Mouse (Mus musculus) midbrain, embryonic 14.5 days (tissue): Measurements from ENCODE around the gene Zcchc14. TPM values are rescaled to one million over a fixed set of nuclear protein-coding genes. Genes with fewer than 3 reads are reported as not detected.

ENCODE experiments used
- ATAC-seq: fragments of 200-750 bp; cut with Nextera tagmentation; 2 replicates; pipeline ENCODE4 v1.8.0; 2017; ENCODE audit warnings: moderate number of reproducible peaks, moderate library complexity; ENCODE audit not compliant: low FRiP score, low TSS enrichment
- DNase-seq: peaks from one replicate; pipeline ENCODE4 v3.0.0-alpha.2; 2015
- H3K27ac ChIP-seq: fragments of 300-500 bp; sonication (generic); replicated peaks from 2 replicates; pipeline ENCODE4 v1.5.1; 2014; ENCODE audit warnings: mild to moderate bottlenecking, low read depth, low read length, moderate library complexity
- H3K27me3 ChIP-seq: fragments of 300-500 bp; sonication (generic); 2 replicates; pipeline ENCODE4 v1.6.1; 2014; ENCODE audit warnings: low read length, control low read depth, mixed read lengths; ENCODE audit not compliant: control insufficient read depth, insufficient read depth
- H3K36me3 ChIP-seq: fragments of 300-500 bp; sonication (generic); 2 replicates; pipeline ENCODE4 v1.6.1; 2014; ENCODE audit warnings: low read length, control low read depth; ENCODE audit not compliant: control insufficient read depth, insufficient read depth
- H3K4me1 ChIP-seq: fragments of 300-500 bp; sonication (generic); 2 replicates; pipeline ENCODE4 v1.6.1; 2014; ENCODE audit warnings: mild to moderate bottlenecking, antibody characterized with exemption, low read length, control low read depth; ENCODE audit not compliant: control insufficient read depth, insufficient read depth
- H3K4me2 ChIP-seq: fragments of 300-500 bp; sonication (generic); 2 replicates; pipeline ENCODE4 v1.6.1; 2014; ENCODE audit warnings: mild to moderate bottlenecking, low read length, moderate library complexity
- H3K4me3 ChIP-seq: fragments of 300-500 bp; sonication (generic); replicated peaks from 2 replicates; pipeline ENCODE4 v1.5.1; 2014; ENCODE audit warnings: low read depth, low read length
- H3K9ac ChIP-seq: fragments of 300-500 bp; sonication (generic); replicated peaks from 2 replicates; pipeline ENCODE4 v1.6.1; 2014; ENCODE audit warnings: mild to moderate bottlenecking, low read length, moderate library complexity
- H3K9me3 ChIP-seq: fragments of 300-500 bp; sonication (generic); 2 replicates; pipeline ENCODE4 v1.6.1; 2016; ENCODE audit warnings: low read length, control low read depth, mixed read lengths; ENCODE audit not compliant: control insufficient read depth
- WGBS: fragments of 180-500 bp; shearing (Covaris S2); extraction: QIAGEN DNeasy Blood & Tissue Kit; methylation state at CpG from one replicate; pipeline ENCODE4 v1.1.7; 2014; 5-methylcytosine and 5-hydroxymethylcytosine counted together
- polyA plus RNA-seq: library from polyadenylated mRNA; unstranded; fragments of >200 nt; fragmentation: Nextera tagmentation; extraction: Ambion mirVana; gene quantifications from 2 replicates; pipeline ENCODE4 v1.2.1, GENCODE M21; 2014

Gene Zcchc14
- polyA plus RNA-seq, 1 experiment from 2014 or later: 43.4 TPM

- no peaks in the 10 kb centered on the region for H3K27me3 ChIP-seq
- peaks cover 20% of the 10 kb centered on the region for H3K36me3 ChIP-seq
- peak within 1 kb of the TSS; percentile 78 for H3K27ac ChIP-seq
- H3K4me3 ChIP-seq: peak within 1 kb of the TSS; percentile 92
- H3K9ac ChIP-seq: peak within 1 kb of the TSS; percentile 88
- ATAC-seq (peak; percentile 86), DNase-seq (peak; percentile 99)
- H3K4me1 ChIP-seq: peaks cover 27% of the 10 kb centered on the region
- peak within 1 kb of the TSS; percentile 93 for H3K4me2 ChIP-seq
- no peaks in the 10 kb centered on the region for H3K9me3 ChIP-seq
- under 1% methylated on average over 94 of the region's 94 CpGs for WGBS
Measured at GRCm38 (mm10) chr8:121590203-121591177, 62.2 kb downstream of the Zcchc14 start, which contains the start of gene Map1lc3b. Gene Map1lc3b, plus strand, starts transcription at chr8:121590361.

GRCm38 (mm10) chr8:121589205-121589726 lies 63.4 kb downstream of the Zcchc14 start:
- ATAC-seq: no peak
- no peaks in the 10 kb centered on the region for H3K9me3 ChIP-seq
- H3K9ac ChIP-seq: no peak overlapping the region
- DNase-seq: no peak
- WGBS: 38% methylated on average over 2 of the region's 2 CpGs
- H3K36me3 ChIP-seq: peaks cover 9% of the 10 kb centered on the region
- no peak overlapping the region for H3K27ac ChIP-seq
- peaks cover 27% of the 10 kb centered on the region for H3K4me1 ChIP-seq
- no peak overlapping the region for H3K4me3 ChIP-seq
- no peaks in the 10 kb centered on the region for H3K27me3 ChIP-seq
- H3K4me2 ChIP-seq: no peak overlapping the region; the same call in 1 of the 2 replicates

- WGBS: 92% methylated on average over 4 of the region's 4 CpGs
- ATAC-seq (no peak), DNase-seq (no peak)
- Histone ChIP-seq H3K9ac (no peak overlapping the region), H3K4me3 (no peak overlapping the region), H3K36me3 (peaks cover 4% of the 10 kb centered on the region), H3K4me2 (no peak overlapping the region), H3K27ac (no peak overlapping the region), H3K27me3 (no peaks in the 10 kb centered on the region), H3K4me1 (peaks cover 27% of the 10 kb centered on the region), H3K9me3 (no peaks in the 10 kb centered on the region)
Measured at GRCm38 (mm10) chr8:121588750-121589149, 64.0 kb downstream of the Zcchc14 start.

GRCm38 (mm10) chr8:121585159-121585825 lies 67.4 kb downstream of the Zcchc14 start:
- H3K9ac ChIP-seq: peak overlapping the region; percentile 57
- H3K4me3 ChIP-seq: peak overlapping the region; percentile 58
- no peaks in the 10 kb centered on the region for H3K36me3 ChIP-seq
- H3K27ac ChIP-seq: 0 out of 2 replicates have a peak overlapping the region, but pooled peaks have one; percentile 60
- no peaks in the 10 kb centered on the region for H3K9me3 ChIP-seq
- 1% methylated on average over 47 of the region's 47 CpGs for WGBS
- ATAC-seq: peak; percentile 95
- H3K27me3 ChIP-seq: no peaks in the 10 kb centered on the region
- peak; percentile 99 for DNase-seq
- 0 out of 2 replicates have a peak, but pooled peaks cover 7% of the 10 kb centered on the region for H3K4me1 ChIP-seq
- H3K4me2 ChIP-seq: peak overlapping the region; percentile 66

GRCm38 (mm10) chr8:121584730-121585129 lies 68.0 kb downstream of the Zcchc14 start:
- H3K27me3 ChIP-seq: no peaks in the 10 kb centered on the region
- WGBS: 41% methylated on average over 13 of the region's 13 CpGs
- 0 out of 2 replicates have a peak, but pooled peaks cover 5% of the 10 kb centered on the region for H3K4me1 ChIP-seq
- H3K9ac ChIP-seq: peak overlapping the region; percentile 57; the same call in 1 of the 2 replicates
- no peak for DNase-seq
- ATAC-seq: no peak
- no peaks in the 10 kb centered on the region for H3K9me3 ChIP-seq
- H3K4me2 ChIP-seq: peak overlapping the region; percentile 66
- H3K27ac ChIP-seq: no peak overlapping the region
- H3K36me3 ChIP-seq: no peaks in the 10 kb centered on the region
- peak overlapping the region; percentile 58 for H3K4me3 ChIP-seq

GRCm38 (mm10) chr8:121583653-121584052 lies 69.0 kb downstream of the Zcchc14 start:
- WGBS: 68% methylated on average over 8 of the region's 8 CpGs
- H3K9me3 ChIP-seq: no peaks in the 10 kb centered on the region
- ATAC-seq (no peak), DNase-seq (no peak)
- no peak overlapping the region for H3K4me2 ChIP-seq
- H3K36me3 ChIP-seq: no peaks in the 10 kb centered on the region
- 0 out of 2 replicates have a peak, but pooled peaks cover 3% of the 10 kb centered on the region for H3K4me1 ChIP-seq
- H3K9ac ChIP-seq: no peak overlapping the region
- no peak overlapping the region for H3K27ac ChIP-seq
- no peaks in the 10 kb centered on the region for H3K27me3 ChIP-seq
- no peak overlapping the region for H3K4me3 ChIP-seq

- H3K9ac ChIP-seq: no peak overlapping the region
- H3K4me1 ChIP-seq: peaks cover 17% of the 10 kb centered on the region
- H3K4me2 ChIP-seq: no peak overlapping the region
- no peaks in the 10 kb centered on the region for H3K27me3 ChIP-seq
- DNase-seq: peak; percentile 20
- H3K36me3 ChIP-seq: no peaks in the 10 kb centered on the region
- H3K27ac ChIP-seq: no peak overlapping the region
- H3K9me3 ChIP-seq: no peaks in the 10 kb centered on the region
- no peak overlapping the region for H3K4me3 ChIP-seq
- ATAC-seq: no peak
- WGBS: 44% methylated on average over 9 of the region's 9 CpGs
Measured at GRCm38 (mm10) chr8:121580465-121580864, 72.2 kb downstream of the Zcchc14 start.

GRCm38 (mm10) chr8:121578676-121579451 lies 73.8 kb downstream of the Zcchc14 start, which contains the start of gene Fbxo31:
Gene Fbxo31, minus strand, starts transcription at chr8:121578806.
- H3K27ac ChIP-seq: peak within 1 kb of the TSS; percentile 74
- H3K4me2 ChIP-seq: peak within 1 kb of the TSS; percentile 83
- no peaks in the 10 kb centered on the region for H3K9me3 ChIP-seq
- no peaks in the 10 kb centered on the region for H3K27me3 ChIP-seq
- 1% methylated on average over 63 of the region's 63 CpGs for WGBS
- peak within 1 kb of the TSS; percentile 79 for H3K9ac ChIP-seq
- DNase-seq: peak; percentile 96
- H3K4me1 ChIP-seq: peaks cover 17% of the 10 kb centered on the region
- ATAC-seq: peak; percentile 90
- H3K36me3 ChIP-seq: no peaks in the 10 kb centered on the region
- H3K4me3 ChIP-seq: peak within 1 kb of the TSS; percentile 88
